Mouse (Mus musculus) kidney, adult 8-10 months (tissue): ENCODE data around the gene Csrp1.

ENCODE experiments used
- DNase-seq, 2 experiments: peaks; one replicate each; pipeline ENCODE4 v3.0.0; 2022

The Csrp1 gene

DNA sequence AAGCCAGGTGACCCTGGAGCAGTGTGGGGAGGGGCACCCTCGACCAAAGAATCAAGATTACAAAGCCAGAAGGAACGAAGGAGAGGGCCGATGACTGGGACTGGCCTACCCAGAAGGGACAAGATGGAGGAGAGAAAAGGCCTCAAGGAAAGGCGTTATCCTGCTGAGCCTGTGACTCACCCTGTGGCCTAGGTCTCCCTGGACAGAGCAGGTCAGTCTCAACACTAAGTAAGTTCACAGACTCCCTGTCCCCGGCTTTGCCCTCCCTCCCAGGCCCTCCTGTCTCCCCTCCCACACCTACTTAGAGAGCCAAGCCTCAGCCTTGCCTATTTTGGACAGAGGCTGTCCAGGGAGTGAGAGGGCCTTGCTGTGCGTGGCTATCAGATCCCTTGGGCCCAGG, at the start of gene Csrp1:
Gene Csrp1, plus strand, starts transcription at position 79 of the 400 bp plus-strand sequence.
- DNase-seq = no peak

DNA sequence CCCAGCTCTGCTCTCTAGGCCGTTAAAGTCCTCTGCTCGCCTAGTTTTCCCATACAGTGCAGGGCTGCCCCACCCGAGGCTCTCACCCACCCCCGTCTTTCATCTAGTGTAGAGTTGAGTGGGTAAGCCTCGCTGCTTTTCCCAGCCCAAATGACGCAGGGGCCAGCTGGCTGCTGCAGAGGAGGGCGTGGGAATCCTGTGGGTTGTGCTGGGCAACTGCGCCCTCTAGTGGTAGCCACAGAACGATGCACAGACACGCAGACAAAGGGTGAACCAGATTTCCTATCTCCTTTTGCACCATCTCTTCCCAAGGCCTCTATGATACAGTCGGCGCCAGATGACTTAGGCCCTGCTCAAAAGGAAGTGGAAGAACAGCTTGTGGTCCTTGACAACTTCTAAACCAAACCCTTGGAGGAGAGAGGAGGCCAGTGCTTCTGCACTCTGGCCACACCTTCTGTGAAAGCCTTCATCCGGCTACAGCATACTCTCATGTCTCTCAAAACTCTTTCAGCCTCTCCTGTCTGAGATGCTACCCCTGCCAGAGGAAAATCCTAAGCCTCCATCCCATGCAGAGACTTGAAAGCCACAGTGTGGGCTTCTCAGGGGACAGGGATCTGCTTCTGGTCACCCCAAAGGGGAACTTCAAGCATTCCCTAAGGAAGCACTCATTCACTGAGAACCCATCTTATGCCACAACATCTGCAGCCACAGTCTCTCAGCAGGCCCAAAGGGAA, 49.3 kb upstream of the Csrp1 start:
- peak; percentile 58 to 70 for DNase-seq

DNA sequence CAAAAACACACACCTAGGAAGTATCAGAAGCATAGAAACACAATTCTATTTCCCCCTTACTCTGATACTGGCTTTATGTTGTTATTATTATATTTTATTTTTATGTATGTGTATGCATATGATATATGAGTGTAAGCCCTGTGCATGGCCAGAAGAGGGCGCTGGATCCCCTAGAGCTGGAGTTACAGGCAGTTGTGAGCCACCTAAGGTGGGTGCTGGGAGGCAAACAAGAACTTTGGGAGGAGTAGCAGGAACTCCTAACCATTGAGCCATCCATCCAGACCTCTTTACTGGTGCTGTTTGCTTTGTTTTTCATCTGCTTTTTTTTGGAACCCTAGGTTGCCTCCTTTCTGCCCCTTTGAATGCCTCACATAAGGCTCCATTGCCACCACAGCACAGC, 48.5 kb upstream of the Csrp1 start:
- no peak for DNase-seq

DNA sequence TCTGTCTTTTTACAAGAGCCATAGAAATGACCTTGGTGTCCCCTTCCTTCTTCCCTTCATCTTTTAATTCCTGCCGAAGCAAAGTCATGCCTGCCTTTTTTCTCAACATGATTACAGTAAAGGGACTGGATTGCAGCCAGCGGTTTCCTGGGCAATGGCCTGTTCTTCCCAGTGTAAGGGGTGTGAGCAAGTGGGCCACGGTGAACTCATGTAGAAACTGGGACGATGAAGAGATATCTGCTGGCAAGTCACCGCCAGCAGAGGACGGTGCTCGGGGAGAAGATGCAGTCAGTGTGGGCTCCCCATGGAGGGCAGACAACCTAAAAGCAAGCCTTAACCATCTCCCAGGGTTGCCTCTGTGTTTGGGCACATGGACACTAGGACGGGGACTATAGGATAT, 47.9 kb upstream of the Csrp1 start:
- no peak for DNase-seq

DNA sequence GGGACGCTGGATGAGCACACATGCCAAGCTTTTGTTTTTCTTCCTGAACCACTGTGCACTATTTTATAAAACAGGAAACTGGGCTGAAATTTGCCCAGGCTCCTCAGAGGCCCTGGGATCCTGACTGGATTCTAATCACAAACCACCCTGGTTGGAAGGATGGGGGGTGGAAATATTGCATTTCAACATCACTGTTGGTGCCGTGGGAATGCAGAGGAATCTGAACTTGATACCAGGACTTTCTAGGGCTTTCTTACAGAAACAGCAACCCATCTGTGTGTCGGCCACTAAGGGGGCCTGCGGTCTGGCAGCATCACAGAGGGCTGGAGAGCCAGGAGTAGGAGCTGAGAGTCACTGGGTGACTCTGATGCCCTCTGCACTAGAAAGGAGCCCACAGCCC, 47.5 kb upstream of the Csrp1 start:
- DNase-seq = no peak

DNA sequence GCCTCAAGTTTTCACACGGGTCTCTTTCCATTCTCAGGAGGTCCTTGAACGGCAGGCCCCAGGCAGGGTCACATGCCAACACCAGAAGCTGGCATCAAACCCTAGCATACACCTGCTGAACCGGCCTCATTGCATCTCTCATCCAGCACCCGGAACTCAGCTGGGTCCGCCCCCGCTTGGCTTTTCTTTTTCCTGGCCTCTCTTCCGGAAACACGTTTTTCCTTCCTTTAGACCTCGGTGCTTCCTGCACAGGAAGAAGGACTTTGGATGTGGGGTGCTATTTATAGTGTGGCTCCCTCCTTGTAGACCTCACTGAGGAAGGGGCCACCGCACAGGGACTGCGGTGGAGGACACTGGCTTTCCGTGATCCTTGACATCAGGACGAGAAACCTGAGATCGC, 46.4 kb upstream of the Csrp1 start:
- no peak for DNase-seq

DNA sequence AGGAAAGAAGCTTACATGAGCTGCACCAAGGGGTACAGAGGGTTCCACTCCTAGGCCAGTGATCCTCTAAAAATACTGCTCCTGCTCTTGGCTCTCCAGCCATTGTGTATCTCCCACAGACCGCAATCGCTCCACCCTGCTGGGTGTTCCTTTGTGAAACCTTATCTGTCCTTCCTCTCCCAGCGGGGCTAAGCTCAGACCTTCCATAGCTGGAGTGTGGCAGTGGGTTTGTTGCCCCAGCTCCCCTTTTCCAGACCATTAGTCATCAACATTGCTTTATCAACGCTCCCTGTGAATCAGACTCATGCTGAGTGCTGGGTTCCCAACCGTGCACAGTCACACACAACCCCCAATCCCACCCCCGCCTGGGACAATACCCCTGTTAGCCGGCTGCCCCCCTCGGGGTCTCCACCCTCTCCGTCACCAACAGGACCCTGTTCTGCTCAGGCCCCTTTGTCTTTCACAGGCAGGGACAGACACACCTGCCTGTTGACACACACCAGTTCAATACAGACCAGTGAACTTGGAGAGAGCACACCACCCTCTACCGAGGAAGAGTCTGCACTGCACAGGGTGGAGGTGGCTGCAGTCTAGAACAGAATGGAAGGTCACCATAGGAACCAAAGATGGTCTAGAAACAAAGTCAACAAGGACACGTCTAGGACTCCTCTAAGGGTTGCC, 44.3 kb upstream of the Csrp1 start:
- DNase-seq = no peak

DNA sequence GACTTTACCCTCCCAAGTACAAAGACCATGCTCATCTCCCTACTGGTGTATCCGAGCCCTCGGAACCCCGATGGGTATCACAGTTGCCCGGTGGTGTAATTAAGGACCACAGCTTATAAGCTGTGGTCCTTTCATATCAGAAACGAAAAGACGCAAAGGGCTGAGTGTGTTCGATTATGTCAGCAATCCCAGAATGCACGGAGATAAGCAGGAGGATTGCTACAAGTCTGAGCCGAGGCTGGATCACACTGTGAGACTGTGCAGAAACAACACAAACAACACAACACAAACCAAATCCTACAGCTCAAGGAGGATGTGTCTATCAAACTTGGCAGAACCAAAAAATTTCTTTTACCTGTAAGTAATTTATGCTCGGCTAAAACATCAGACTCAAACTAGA, 43.6 kb upstream of the Csrp1 start:
- DNase-seq = no peak

DNA sequence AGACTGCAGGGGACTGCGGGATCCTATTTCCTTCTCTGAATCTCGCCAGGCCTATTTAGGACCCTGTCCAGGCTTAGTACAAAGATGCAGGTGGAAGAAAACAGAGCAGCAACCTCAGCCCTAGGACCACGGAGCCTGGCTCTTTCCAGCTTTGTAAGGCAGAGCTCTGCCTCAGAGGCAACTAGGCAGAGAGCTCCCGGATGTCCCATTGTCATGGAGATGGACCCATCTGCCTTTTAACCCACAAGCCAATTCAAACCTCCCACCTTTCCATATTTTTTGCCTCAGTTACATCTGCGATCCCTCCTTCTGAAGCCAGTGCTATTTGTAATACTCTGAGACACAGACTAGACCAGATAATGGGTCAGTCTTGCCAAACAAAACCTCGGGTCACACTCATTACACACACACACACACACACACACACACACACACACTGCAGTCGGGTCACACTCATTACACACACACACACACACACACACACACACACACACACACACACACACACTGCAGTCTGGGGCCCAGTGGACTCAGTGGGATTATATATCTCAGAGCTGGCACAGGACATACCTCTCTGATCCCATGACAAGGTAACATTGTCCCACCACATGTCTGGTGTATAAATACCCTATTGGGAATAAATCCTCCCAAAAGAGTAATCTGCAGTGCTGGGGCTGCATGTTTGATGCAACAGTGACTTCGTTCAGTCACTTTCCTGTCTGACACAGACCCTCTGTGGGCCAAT, 42.8 kb upstream of the Csrp1 start:
- no peak for DNase-seq

DNA sequence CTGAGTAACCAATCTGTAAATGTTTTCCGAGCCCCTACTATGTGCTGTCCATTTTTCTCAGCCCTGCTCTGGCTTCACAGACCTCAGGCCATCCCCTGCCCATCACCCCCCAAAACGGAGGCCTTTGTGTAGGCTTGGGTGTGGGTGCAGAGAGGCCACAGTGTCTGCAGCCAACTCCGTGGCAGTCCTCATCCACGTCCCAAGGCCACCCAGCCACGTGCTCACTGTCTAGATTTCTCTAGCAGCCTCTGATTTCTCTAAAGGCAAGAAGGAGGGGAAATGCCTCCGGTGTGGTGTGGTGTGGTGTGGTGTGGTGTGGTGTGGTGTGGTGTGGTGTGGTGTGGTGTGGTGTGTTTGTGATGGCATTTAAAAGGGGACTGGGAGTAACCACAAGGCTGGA, 41.7 kb upstream of the Csrp1 start:
- DNase-seq = no peak

DNA sequence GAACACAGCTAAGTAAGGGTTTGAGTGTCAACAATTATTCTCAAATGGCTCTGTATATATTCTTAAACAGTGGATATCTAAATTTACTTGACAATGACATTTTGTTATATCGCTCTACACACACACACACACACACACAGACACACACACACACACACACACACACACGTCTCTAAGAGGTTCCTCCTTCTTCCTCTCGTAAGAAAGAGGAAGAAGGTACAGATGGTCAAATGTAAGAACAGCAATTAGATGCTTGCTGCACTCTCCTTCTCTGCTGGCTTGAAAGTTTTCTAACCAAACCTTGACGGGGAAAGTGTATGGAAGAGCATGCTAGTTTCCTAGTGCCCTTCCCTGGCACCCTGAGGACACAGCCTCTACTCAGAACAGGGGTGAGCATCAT, 39.1 kb upstream of the Csrp1 start:
- no peak for DNase-seq

DNA sequence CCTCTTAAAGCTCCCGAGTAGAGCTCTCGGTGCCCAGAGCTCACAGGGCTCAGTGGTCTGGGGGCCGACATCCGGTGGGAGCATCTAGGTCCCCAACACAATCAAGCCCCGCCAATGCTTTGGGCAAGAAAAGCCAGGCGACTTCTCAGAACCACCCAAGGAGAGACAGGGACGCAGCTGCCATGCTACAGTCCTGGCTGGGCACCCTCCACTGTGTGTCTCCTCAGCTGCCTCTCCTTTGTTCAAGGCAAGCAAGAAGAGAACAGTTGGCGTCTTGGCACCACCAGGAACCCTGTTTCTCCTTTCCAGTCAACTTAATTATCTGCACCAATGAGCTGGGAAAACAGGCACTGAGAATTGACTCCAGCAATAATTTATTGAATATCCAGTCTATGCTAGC, 38.7 kb upstream of the Csrp1 start:
- DNase-seq = no peak

DNA sequence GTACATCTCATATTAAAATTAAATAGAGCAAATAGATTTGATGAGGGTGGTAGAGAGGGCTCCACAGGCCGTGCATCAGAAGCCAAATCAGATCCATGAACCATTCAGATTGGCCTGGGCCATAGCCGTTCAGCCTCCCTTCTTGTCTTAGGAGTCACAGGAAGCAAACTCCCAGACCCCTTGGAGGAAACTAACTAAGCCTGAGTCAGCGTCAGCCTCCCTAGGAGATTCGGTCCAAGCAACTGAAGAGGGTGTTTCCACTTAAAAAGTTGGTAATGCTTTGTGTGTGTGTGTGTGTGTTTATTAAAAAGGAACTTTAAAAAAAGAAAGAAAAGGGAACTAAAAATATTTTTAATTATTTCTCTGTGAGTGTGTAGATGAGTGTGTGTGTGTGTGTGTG, 35.0 kb upstream of the Csrp1 start:
- DNase-seq = no peak

DNA sequence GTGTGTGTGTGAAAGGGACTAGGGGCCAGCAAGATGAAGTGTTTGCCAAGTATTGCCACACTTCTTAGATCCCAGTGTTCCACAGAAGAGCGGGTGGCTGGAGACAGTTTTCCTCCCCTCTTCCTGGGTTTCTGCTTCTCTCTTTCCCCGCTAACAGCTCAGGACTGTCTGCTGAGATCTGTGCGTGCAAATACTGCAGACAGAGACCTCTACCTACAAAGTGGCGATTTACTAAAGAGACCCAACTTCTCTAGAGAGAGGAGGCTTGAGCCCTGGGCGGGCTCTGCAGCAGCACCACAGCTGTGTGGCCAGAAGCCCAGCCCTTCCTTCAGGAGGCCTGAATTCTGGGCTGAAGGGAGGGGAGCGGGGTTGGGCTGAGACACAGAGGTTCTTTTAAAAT, 34.5 kb upstream of the Csrp1 start:
- no peak for DNase-seq

DNA sequence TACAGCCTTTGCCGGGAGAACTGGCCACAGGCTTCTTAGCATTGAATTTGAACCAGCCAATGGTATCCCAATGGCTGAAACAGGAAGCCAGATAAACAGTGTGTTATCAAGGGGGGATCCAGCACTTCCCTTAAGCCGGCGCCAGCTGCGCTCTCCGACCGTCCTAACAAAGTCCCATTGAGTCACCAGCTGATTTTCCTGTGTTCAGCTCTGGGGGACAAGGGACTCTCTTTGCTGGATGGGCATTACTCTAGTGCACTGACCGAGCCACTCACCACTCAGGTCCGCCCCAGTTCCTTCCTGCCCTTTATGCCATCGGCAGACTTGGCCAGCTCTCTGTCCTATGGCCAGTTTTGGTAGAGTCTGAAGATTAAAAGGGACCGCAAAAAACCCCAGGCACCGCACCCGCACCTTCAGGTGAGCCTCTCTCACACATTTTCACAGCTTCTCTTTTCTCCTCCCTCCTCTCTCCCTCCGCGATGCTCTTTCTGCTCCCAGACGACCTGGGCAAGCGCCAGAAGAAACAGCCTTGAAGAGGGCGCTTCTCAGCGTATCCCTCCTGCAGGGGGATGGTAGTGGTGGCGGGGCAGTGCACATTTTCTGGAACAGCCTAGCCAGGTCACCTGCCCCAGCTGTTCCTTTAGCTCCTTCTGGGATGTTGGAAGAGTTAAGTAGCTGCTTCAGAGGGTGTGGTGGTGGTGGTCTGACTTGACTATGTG, 32.9 kb upstream of the Csrp1 start:
- DNase-seq = no peak

DNA sequence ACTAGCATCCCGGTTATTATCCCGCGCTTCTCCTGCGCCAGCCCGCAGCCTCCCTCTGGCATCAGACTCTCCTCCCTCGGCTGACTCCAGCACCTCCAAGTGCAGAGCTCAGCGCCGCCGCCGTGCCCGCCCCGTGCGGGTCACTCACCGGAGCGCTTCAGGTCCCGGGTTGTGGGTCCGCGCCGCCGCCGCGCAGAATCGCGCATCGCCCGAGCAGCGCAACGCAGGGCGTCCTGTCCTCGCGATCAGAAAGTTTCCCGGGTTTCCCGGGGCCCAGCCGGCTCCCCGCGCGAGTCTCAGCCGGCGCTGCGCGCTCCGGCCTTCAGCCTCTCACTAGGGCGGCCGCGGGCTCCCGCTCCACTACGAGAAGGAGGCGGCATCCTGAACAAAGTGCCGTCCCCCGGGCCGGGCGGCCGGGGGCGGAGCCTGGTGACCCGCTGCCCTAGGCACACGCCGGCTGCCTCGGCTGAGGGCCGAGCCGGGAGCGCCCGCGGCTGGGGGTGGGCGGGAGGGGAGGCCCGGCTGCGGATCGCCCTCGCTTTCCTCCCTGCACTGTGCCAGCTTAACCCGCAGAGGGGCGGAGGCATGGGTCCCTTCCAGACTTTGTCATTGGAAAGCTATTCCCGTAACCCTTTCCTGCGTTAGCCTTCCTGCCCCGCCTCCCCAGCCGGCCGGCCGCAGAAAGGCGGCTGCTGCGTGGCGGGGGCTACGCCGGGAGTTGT, 31.9 kb upstream of the Csrp1 start:
- DNase-seq = peak; percentile 80 to 82

DNA sequence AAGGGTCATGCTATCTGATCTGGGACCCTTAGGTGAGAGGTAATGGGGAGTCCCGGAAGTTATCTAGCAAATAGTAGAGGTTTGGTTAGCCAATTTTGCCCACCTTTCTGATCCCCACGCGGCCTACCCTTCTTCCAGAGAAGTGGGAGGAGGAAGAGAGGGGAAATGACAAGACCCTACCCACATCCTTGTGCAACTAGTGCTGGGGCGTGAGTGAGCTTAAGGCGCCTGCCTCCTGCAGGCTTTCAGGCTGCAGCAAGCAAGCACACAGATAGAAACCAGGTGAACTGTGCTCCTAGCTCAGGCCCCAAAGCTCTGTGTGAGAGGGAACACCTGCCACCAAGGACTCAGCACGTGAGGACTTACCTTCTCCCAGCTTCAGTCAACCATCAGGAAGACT, 31.2 kb upstream of the Csrp1 start:
- no peak for DNase-seq

DNA sequence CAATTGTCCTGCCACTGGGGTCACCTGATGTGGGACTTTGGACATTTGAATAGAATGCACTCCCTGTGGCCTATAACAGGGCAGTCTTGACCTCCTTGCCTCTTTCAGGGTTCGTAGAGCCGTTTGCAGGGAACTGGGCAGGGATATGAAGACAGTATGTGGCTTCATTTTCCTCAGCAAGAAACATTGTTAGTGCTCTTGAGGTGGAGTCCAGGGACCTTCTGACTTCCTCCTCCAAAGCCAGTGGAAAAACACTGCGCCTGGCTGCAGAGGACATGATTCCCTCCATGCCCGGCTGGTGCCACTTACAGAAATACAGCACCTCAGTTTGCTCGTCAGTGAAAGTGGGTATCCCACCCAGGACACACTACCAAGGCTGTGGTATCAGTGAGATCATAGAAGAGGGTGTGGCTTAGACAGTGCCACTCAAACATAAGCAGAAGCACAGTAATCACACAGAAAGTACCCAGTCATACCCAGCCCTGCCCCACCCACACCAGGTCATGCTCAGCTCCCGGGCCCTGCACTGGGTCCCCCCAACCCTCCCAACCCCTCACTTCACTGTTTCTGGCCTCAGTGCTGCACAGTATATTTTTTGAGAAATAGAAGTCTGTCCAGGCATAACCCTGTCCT, 29.0 kb upstream of the Csrp1 start:
- no peak for DNase-seq

DNA sequence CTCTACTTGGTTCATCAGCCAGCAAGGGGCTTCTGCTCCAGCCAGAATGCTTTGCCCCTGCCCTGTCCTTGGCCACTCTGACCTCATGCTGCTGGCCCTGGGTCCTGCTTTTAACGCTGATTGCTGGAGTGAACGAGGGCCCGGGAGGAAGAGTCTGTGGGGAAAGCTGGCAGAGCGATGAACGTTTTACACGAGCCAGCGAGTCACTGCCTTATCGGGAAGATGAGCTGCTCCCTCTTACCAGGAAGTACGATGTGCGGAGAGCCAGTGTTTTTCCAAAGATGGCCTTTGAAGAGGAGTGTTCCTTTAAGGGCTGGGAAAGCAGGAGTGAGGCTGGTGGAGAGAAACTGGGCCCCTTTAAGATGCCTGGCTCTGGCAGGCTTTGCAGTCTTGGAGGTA, 28.4 kb upstream of the Csrp1 start:
- DNase-seq = no peak

DNA sequence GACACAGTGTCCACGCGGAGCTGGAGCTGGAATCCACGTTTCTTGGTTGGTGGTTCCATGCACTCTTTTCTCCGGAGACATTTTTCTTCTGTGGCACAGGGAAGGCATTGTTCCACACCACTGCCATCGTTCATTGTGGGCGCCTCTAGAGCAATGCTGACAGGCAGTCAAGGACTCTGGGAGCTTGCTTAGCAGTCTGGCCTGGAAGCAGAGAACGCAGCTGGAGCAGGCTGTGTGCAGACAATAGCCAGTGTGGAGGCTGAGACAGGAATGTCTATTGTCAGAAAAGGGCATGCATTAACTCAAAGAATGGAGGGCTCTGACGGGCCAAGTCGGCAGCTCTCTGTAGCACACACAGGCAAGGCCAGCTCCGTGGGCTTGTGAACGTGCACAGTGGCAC, 25.7 kb upstream of the Csrp1 start:
- DNase-seq = no peak

DNA sequence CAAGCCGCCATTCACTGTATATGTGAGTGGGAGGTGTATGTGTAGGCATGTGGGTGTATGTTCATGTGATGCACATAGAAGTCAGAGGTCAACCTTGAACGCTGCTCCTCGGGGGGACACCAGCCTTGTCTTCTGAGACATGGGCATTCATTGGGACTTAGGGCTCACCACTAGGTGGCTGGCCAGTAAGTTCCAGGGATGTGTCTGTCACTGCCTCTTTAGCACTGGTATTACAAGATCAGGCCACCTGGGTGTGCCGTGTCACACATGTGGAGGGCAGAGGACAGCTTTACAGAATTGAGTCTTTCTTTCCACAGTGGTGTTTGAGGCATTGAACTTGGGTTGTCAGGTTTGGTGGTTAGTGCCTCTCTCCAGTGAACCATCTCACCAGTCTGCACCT, 22.4 kb upstream of the Csrp1 start:
- DNase-seq = no peak

DNA sequence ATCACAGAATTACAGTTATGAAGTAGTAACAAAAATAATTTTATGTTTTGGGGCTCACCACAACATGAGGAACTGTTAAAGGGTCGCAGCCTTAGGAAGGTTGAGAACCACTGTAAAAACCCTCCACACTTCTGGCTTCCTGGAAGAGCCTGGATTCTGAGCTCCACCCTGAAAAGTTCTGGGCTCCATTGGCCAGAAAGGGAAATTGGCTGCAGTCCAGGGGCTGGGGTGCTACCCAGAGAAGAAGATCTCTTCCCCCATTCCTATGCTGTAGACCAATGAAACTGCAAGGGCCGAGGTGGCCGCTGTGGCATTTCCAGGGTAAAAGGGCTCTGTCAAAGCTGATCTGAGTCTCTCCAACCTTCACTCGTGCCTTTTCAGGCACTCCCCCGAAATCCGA, 21.8 kb upstream of the Csrp1 start:
- no peak for DNase-seq
